Mouse (Mus musculus) embryonic facial prominence, embryonic 12.5 days (tissue): Measurements from ENCODE around the gene Sft2d2. TPM values are rescaled to one million over a fixed set of nuclear protein-coding genes. Genes with fewer than 3 reads are reported as not detected.

ENCODE experiments used
- ATAC-seq: fragments of 200-750 bp; cut with Nextera tagmentation; 2 replicates; pipeline ENCODE4 v1.8.0; 2017; ENCODE audit not compliant: insufficient number of reproducible peaks, insufficient read depth, low FRiP score, low TSS enrichment
- H3K27ac ChIP-seq: fragments of 300-500 bp; sonication (generic); 2 replicates; pipeline ENCODE4 v1.5.1; 2016; ENCODE audit warnings: mild to moderate bottlenecking
- H3K27me3 ChIP-seq: fragments of 300-500 bp; sonication (generic); 2 replicates; pipeline ENCODE4 v1.6.1; 2016; ENCODE audit warnings: mild to moderate bottlenecking, moderate library complexity
- H3K36me3 ChIP-seq: fragments of 300-500 bp; sonication (generic); 2 replicates; pipeline ENCODE4 v1.6.1; 2016; ENCODE audit warnings: mild to moderate bottlenecking
- H3K4me1 ChIP-seq: fragments of 300-500 bp; sonication (generic); 2 replicates; pipeline ENCODE4 v1.6.1; 2016
- H3K4me2 ChIP-seq: fragments of 300-500 bp; sonication (generic); replicated peaks from 2 replicates; pipeline ENCODE4 v1.6.1; 2016; ENCODE audit warnings: mild to moderate bottlenecking, moderate library complexity
- H3K4me3 ChIP-seq: fragments of 300-500 bp; sonication (generic); 2 replicates; pipeline ENCODE4 v1.5.1; 2016; ENCODE audit warnings: mild to moderate bottlenecking
- H3K9ac ChIP-seq: fragments of 300-500 bp; sonication (generic); 2 replicates; pipeline ENCODE4 v1.6.1; 2016; ENCODE audit warnings: mild to moderate bottlenecking, moderate library complexity
- H3K9me3 ChIP-seq: fragments of 300-500 bp; sonication (generic); 2 replicates; pipeline ENCODE4 v1.6.1; 2016; ENCODE audit warnings: mild to moderate bottlenecking, moderate library complexity
- WGBS: fragments of 180-500 bp; shearing (Covaris S2); methylation state at CpG from one replicate; pipeline ENCODE4 v1.1.7; 2016; 5-methylcytosine and 5-hydroxymethylcytosine counted together
- polyA plus RNA-seq: library from polyadenylated mRNA; unstranded; fragments of >200 nt; fragmentation: Nextera tagmentation; extraction: Ambion mirVana; gene quantifications from 2 replicates; pipeline ENCODE4 v1.2.1, GENCODE M21; 2016

The Sft2d2 gene
- polyA plus RNA-seq, 1 experiment from 2014 or later, result 15.0 TPM

- no peak overlapping the region for H3K4me2 ChIP-seq
- no peak overlapping the region for H3K27ac ChIP-seq
- H3K4me1 ChIP-seq, result peaks cover 9% of the 10 kb centered on the region; the same call in 1 of the 2 replicates
- WGBS, result 73% methylated on average over 10 of the region's 10 CpGs
- no peaks in the 10 kb centered on the region for H3K27me3 ChIP-seq
- no peaks in the 10 kb centered on the region for H3K9me3 ChIP-seq
- no peak overlapping the region for H3K9ac ChIP-seq
- H3K36me3 ChIP-seq, result 0 out of 2 replicates have a peak, but pooled peaks cover 4% of the 10 kb centered on the region
- ATAC-seq, result no peak
- H3K4me3 ChIP-seq, result no peak overlapping the region
Observed at GRCm38 (mm10) chr1:165188806-165189580, 5.2 kb downstream of the Sft2d2 start.

GRCm38 (mm10) chr1:165187357-165187756, 6.9 kb downstream of the Sft2d2 start:
- no peak for ATAC-seq
- Histone ChIP-seq H3K4me3 (no peak overlapping the region), H3K27ac (no peak overlapping the region), H3K9ac (no peak overlapping the region), H3K4me2 (no peak overlapping the region), H3K9me3 (no peaks in the 10 kb centered on the region), H3K4me1 (no peaks in the 10 kb centered on the region), H3K27me3 (no peaks in the 10 kb centered on the region), H3K36me3 (0 out of 2 replicates have a peak, but pooled peaks cover 9% of the 10 kb centered on the region)
- WGBS, result 64% methylated on average over 5 of the region's 5 CpGs

- no peak overlapping the region for H3K27ac ChIP-seq
- no peak overlapping the region for H3K4me2 ChIP-seq
- no peak overlapping the region for H3K4me3 ChIP-seq
- no peak for ATAC-seq
- H3K4me1 ChIP-seq, result no peaks in the 10 kb centered on the region
- H3K9ac ChIP-seq, result no peak overlapping the region
- 0 out of 2 replicates have a peak, but pooled peaks cover 9% of the 10 kb centered on the region for H3K36me3 ChIP-seq
- no peaks in the 10 kb centered on the region for H3K27me3 ChIP-seq
- H3K9me3 ChIP-seq, result no peaks in the 10 kb centered on the region
- 85% methylated on average over 12 of the region's 12 CpGs for WGBS
Observed at GRCm38 (mm10) chr1:165186491-165186890, 7.7 kb downstream of the Sft2d2 start.

- no peak overlapping the region for H3K4me2 ChIP-seq
- no peaks in the 10 kb centered on the region for H3K27me3 ChIP-seq
- no peaks in the 10 kb centered on the region for H3K4me1 ChIP-seq
- no peak overlapping the region for H3K27ac ChIP-seq
- no peak overlapping the region for H3K4me3 ChIP-seq
- H3K9me3 ChIP-seq, result no peaks in the 10 kb centered on the region
- ATAC-seq, result 0 out of 2 replicates have a peak, but pooled peaks have one; percentile 24
- 64% methylated on average over 7 of the region's 7 CpGs for WGBS
- peaks cover 9% of the 10 kb centered on the region; the same call in 1 of the 2 replicates for H3K36me3 ChIP-seq
- no peak overlapping the region for H3K9ac ChIP-seq
Observed at GRCm38 (mm10) chr1:165185116-165185515, 9.1 kb downstream of the Sft2d2 start.

GRCm38 (mm10) chr1:165184178-165184577, 10.1 kb downstream of the Sft2d2 start:
- Histone ChIP-seq H3K4me2 (no peak overlapping the region), H3K4me1 (no peaks in the 10 kb centered on the region), H3K27me3 (no peaks in the 10 kb centered on the region), H3K4me3 (no peak overlapping the region), H3K9me3 (no peaks in the 10 kb centered on the region), H3K9ac (no peak overlapping the region), H3K36me3 (peaks cover 9% of the 10 kb centered on the region; the same call in 1 of the 2 replicates), H3K27ac (no peak overlapping the region)
- WGBS, result 76% methylated on average over 3 of the region's 3 CpGs
- no peak for ATAC-seq

- WGBS, result 76% methylated on average over 6 of the region's 6 CpGs
Observed at GRCm38 (mm10) chr1:165183400-165183799, 10.8 kb downstream of the Sft2d2 start.

GRCm38 (mm10) chr1:165179321-165179720, 14.9 kb downstream of the Sft2d2 start:
- Histone ChIP-seq H3K36me3 (peaks cover 17% of the 10 kb centered on the region; the same call in 1 of the 2 replicates), H3K4me1 (no peaks in the 10 kb centered on the region), H3K9ac (no peak overlapping the region), H3K27ac (no peak overlapping the region), H3K4me2 (no peak overlapping the region), H3K27me3 (no peaks in the 10 kb centered on the region), H3K4me3 (no peak overlapping the region), H3K9me3 (no peaks in the 10 kb centered on the region)
- WGBS, result 90% methylated on average over 5 of the region's 5 CpGs
- no peak for ATAC-seq

More at GRCm38 (mm10) chr1:165183400-165183799, 10.8 kb downstream of the Sft2d2 start:
- Histone ChIP-seq H3K27me3 (no peaks in the 10 kb centered on the region), H3K4me2 (no peak overlapping the region), H3K9ac (no peak overlapping the region), H3K9me3 (no peaks in the 10 kb centered on the region), H3K27ac (no peak overlapping the region), H3K4me3 (no peak overlapping the region), H3K4me1 (no peaks in the 10 kb centered on the region), H3K36me3 (peaks cover 9% of the 10 kb centered on the region; the same call in 1 of the 2 replicates)
- ATAC-seq, result no peak

- Histone ChIP-seq H3K36me3 (peaks cover 12% of the 10 kb centered on the region; the same call in 1 of the 2 replicates), H3K9ac (no peak overlapping the region), H3K4me1 (no peaks in the 10 kb centered on the region), H3K4me2 (no peak overlapping the region), H3K9me3 (no peaks in the 10 kb centered on the region), H3K27ac (no peak overlapping the region), H3K4me3 (no peak overlapping the region), H3K27me3 (no peaks in the 10 kb centered on the region)
- 77% methylated on average over 6 of the region's 6 CpGs for WGBS
- no peak for ATAC-seq
Observed at GRCm38 (mm10) chr1:165178075-165178474, 16.2 kb downstream of the Sft2d2 start.

GRCm38 (mm10) chr1:165174059-165174616, 20.1 kb downstream of the Sft2d2 start:
- Histone ChIP-seq H3K27me3 (no peaks in the 10 kb centered on the region), H3K36me3 (peaks cover 12% of the 10 kb centered on the region; the same call in 1 of the 2 replicates), H3K4me1 (no peaks in the 10 kb centered on the region), H3K9me3 (no peaks in the 10 kb centered on the region), H3K4me3 (no peak overlapping the region), H3K4me2 (no peak overlapping the region), H3K27ac (no peak overlapping the region), H3K9ac (no peak overlapping the region)
- 51% methylated on average over 9 of the region's 9 CpGs for WGBS
- ATAC-seq, result no peak

GRCm38 (mm10) chr1:165171277-165171676, 23.0 kb downstream of the Sft2d2 start:
- Histone ChIP-seq H3K27ac (no peak overlapping the region), H3K4me1 (no peaks in the 10 kb centered on the region), H3K27me3 (no peaks in the 10 kb centered on the region), H3K9ac (no peak overlapping the region), H3K36me3 (no peaks in the 10 kb centered on the region), H3K4me3 (no peak overlapping the region), H3K4me2 (no peak overlapping the region), H3K9me3 (no peaks in the 10 kb centered on the region)
- 83% methylated on average over 8 of the region's 8 CpGs for WGBS
- no peak for ATAC-seq

GRCm38 (mm10) chr1:165170157-165170556, 24.1 kb downstream of the Sft2d2 start:
- no peak overlapping the region for H3K27ac ChIP-seq
- no peaks in the 10 kb centered on the region for H3K9me3 ChIP-seq
- 64% methylated on average over 5 of the region's 5 CpGs for WGBS

GRCm38 (mm10) chr1:165169462-165169861, 24.8 kb downstream of the Sft2d2 start:
- Histone ChIP-seq H3K4me2 (no peak overlapping the region), H3K27ac (no peak overlapping the region), H3K27me3 (no peaks in the 10 kb centered on the region), H3K4me1 (no peaks in the 10 kb centered on the region), H3K36me3 (no peaks in the 10 kb centered on the region), H3K9ac (no peak overlapping the region), H3K9me3 (no peaks in the 10 kb centered on the region), H3K4me3 (no peak overlapping the region)
- 89% methylated on average over 3 of the region's 3 CpGs for WGBS
- no peak for ATAC-seq

More at GRCm38 (mm10) chr1:165170157-165170556, 24.1 kb downstream of the Sft2d2 start:
- H3K9ac ChIP-seq, result no peak overlapping the region
- no peak for ATAC-seq
- no peaks in the 10 kb centered on the region for H3K27me3 ChIP-seq
- H3K4me3 ChIP-seq, result no peak overlapping the region
- H3K36me3 ChIP-seq, result no peaks in the 10 kb centered on the region
- H3K4me1 ChIP-seq, result no peaks in the 10 kb centered on the region
- no peak overlapping the region for H3K4me2 ChIP-seq
